Mouse (Mus musculus) neural tube, embryonic 14.5 days (tissue): ENCODE data around the gene Gm49403. TPM values are rescaled to one million over a fixed set of nuclear protein-coding genes. Genes with fewer than 3 reads are reported as not detected.
"Not testable (repeated sequence)": the region's sequence is repeated elsewhere in the genome, so short reads cannot be mapped to it uniquely, and the experiment has no call there.

ENCODE experiments used
- ATAC-seq: fragments of 200-750 bp; cut with Nextera tagmentation; 2 replicates; pipeline ENCODE4 v1.8.0; 2017; ENCODE audit warnings: low read depth, mild to moderate bottlenecking, moderate TSS enrichment, moderate library complexity
- H3K27ac ChIP-seq: fragments of 300-500 bp; sonication (generic); 2 replicates; pipeline ENCODE4 v1.5.1; 2014; ENCODE audit warnings: low read depth, mild to moderate bottlenecking, control low read depth, low read length, moderate library complexity, mixed read lengths
- H3K27me3 ChIP-seq: fragments of 300-500 bp; sonication (generic); 2 replicates; pipeline ENCODE4 v1.6.1; 2014; ENCODE audit warnings: low read length; ENCODE audit not compliant: control insufficient read depth, insufficient read depth
- H3K36me3 ChIP-seq: fragments of 300-500 bp; sonication (generic); 2 replicates; pipeline ENCODE4 v1.6.1; 2014; ENCODE audit warnings: low read length, mixed read lengths; ENCODE audit not compliant: control insufficient read depth, insufficient read depth
- H3K4me1 ChIP-seq: fragments of 300-500 bp; sonication (generic); 2 replicates; pipeline ENCODE4 v1.6.1; 2014; ENCODE audit warnings: low read length; ENCODE audit not compliant: control insufficient read depth, insufficient read depth
- H3K4me2 ChIP-seq: fragments of 300-500 bp; sonication (generic); 2 replicates; pipeline ENCODE4 v1.6.1; 2014; ENCODE audit warnings: mild to moderate bottlenecking, low read depth, low read length, control low read depth
- H3K4me3 ChIP-seq: fragments of 300-500 bp; sonication (generic); 2 replicates; pipeline ENCODE4 v1.5.1; 2014; ENCODE audit warnings: low read depth, low read length, control low read depth, mixed read lengths
- H3K9ac ChIP-seq: fragments of 300-500 bp; sonication (generic); replicated peaks from 2 replicates; pipeline ENCODE4 v1.6.1; 2014; ENCODE audit warnings: low read depth, mild to moderate bottlenecking, control low read depth, low read length, mixed read lengths
- H3K9me3 ChIP-seq: fragments of 300-500 bp; sonication (generic); 2 replicates; pipeline ENCODE4 v1.6.1; 2016; ENCODE audit warnings: low read length; ENCODE audit not compliant: control insufficient read depth
- WGBS: fragments of 180-500 bp; shearing (Covaris S2); extraction: QIAGEN DNeasy Blood & Tissue Kit; methylation state at CpG from one replicate; pipeline ENCODE4 v1.1.7; 2014; 5-methylcytosine and 5-hydroxymethylcytosine counted together
- polyA plus RNA-seq: library from polyadenylated mRNA; unstranded; fragments of >200 nt; fragmentation: Nextera tagmentation; extraction: Ambion mirVana; gene quantifications from 2 replicates; pipeline ENCODE4 v1.2.1, GENCODE M21; 2014

The Gm49403 gene
- polyA plus RNA-seq, 1 experiment from 2014 or later: not detected

- peaks cover 20% of the 10 kb centered on the region for H3K36me3 ChIP-seq
- H3K4me3 ChIP-seq, ATAC-seq, H3K27me3 ChIP-seq, H3K27ac ChIP-seq, H3K4me2 ChIP-seq, H3K9me3 ChIP-seq, H3K9ac ChIP-seq: not testable (repeated sequence)
- peaks cover 11% of the 10 kb centered on the region for H3K4me1 ChIP-seq
- WGBS: 95% methylated on average over 3 of the region's 3 CpGs
These were observed 13.3 kb upstream of the Gm49403 start for GRCm38 (mm10) chr19:8870381-8870780.

- Histone ChIP-seq H3K9me3 (no peaks in the 10 kb centered on the region), H3K4me1 (peaks cover 11% of the 10 kb centered on the region), H3K27ac (peak overlapping the region; percentile 78), H3K9ac (peak overlapping the region; percentile 97), H3K4me2 (peak overlapping the region; percentile 90), H3K4me3 (peak overlapping the region; percentile 98), H3K27me3 (no peaks in the 10 kb centered on the region; the same call in 1 of the 2 replicates), H3K36me3 (peaks cover 25% of the 10 kb centered on the region)
- WGBS: 61% methylated on average over 9 of the region's 9 CpGs
- peak; percentile 33 for ATAC-seq
These were observed 12.9 kb upstream of the Gm49403 start for GRCm38 (mm10) chr19:8870838-8871237.

GRCm38 (mm10) chr19:8871267-8872186 lies 12.2 kb upstream of the Gm49403 start, which contains the start of gene Ubxn1:
TSS of gene Ubxn1 (plus strand) at chr19:8871496.
- no peaks in the 10 kb centered on the region; the same call in 1 of the 2 replicates for H3K27me3 ChIP-seq
- WGBS: under 1% methylated on average over 56 of the region's 59 CpGs
- H3K9me3 ChIP-seq: no peaks in the 10 kb centered on the region
- peak within 1 kb of the TSS; percentile 97 for H3K9ac ChIP-seq
- peak; percentile 98 for ATAC-seq
- H3K4me1 ChIP-seq: peaks cover 11% of the 10 kb centered on the region
- peak within 1 kb of the TSS; percentile 90 for H3K4me2 ChIP-seq
- peak within 1 kb of the TSS; percentile 78 for H3K27ac ChIP-seq
- H3K36me3 ChIP-seq: peaks cover 30% of the 10 kb centered on the region
- peak within 1 kb of the TSS; percentile 98 for H3K4me3 ChIP-seq

DNA sequence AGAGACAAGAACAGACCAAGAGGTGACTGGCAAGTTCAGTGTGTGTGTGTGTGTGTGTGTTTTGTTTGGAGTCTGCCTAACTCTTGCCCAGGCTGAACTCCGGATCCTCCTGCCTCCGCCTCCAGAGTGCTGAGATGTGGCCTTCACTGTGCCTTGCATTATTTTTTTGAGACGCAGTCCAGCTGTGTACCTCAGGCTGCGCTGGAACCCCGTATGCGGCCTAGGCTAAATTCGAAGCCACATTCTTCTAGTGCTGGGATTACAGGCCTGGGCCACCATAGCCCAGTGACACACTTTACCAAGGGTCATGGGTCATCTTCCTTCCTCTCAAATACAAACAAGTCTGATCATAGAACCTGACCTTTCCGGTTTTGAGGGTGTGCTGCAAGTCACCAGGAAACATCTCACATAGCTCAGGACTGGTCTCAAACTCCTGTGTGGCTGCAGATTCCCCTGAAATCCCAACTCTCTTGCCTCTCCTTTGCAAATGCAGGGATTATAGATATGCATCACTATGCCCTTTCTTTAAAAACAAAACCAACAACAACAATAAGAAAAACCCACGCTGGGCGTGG lies 11.4 kb upstream of the Gm49403 start:
- Histone ChIP-seq H3K9ac (peak overlapping the region; percentile 97), H3K4me3 (peak overlapping the region; percentile 98), H3K4me1 (peaks cover 11% of the 10 kb centered on the region), H3K4me2 (peak overlapping the region; percentile 90), H3K36me3 (peaks cover 34% of the 10 kb centered on the region), H3K27me3 (no peaks in the 10 kb centered on the region; the same call in 1 of the 2 replicates), H3K9me3 (no peaks in the 10 kb centered on the region), H3K27ac (no peak overlapping the region)
- WGBS: 80% methylated on average over 10 of the region's 10 CpGs
- no peak for ATAC-seq

DNA sequence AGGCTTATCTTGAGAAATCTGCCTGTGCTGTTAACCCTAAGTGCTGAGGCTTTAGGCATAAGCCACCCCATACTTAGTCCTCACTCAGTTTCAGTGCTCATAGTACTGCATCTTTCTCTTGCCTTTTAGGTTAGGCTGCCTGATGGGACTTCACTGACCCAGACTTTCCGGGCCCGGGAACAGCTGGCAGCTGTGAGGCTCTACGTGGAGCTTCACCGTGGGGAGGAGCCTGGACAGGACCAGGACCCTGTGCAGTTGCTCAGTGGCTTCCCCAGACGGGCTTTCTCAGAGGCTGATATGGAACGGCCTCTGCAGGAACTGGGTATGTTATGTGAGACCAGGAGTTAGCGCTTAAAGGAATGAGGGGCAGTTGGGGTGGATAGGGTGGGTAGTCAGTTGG lies 8.7 kb upstream of the Gm49403 start:
- peaks cover 34% of the 10 kb centered on the region for H3K36me3 ChIP-seq
- H3K27ac ChIP-seq: no peak overlapping the region
- no peaks in the 10 kb centered on the region; the same call in 1 of the 2 replicates for H3K27me3 ChIP-seq
- H3K4me3 ChIP-seq: no peak overlapping the region
- H3K9me3 ChIP-seq: no peaks in the 10 kb centered on the region
- WGBS: 95% methylated on average over 7 of the region's 7 CpGs
- no peak overlapping the region for H3K9ac ChIP-seq
- peaks cover 19% of the 10 kb centered on the region for H3K4me1 ChIP-seq
- no peak overlapping the region for H3K4me2 ChIP-seq
- no peak for ATAC-seq

DNA sequence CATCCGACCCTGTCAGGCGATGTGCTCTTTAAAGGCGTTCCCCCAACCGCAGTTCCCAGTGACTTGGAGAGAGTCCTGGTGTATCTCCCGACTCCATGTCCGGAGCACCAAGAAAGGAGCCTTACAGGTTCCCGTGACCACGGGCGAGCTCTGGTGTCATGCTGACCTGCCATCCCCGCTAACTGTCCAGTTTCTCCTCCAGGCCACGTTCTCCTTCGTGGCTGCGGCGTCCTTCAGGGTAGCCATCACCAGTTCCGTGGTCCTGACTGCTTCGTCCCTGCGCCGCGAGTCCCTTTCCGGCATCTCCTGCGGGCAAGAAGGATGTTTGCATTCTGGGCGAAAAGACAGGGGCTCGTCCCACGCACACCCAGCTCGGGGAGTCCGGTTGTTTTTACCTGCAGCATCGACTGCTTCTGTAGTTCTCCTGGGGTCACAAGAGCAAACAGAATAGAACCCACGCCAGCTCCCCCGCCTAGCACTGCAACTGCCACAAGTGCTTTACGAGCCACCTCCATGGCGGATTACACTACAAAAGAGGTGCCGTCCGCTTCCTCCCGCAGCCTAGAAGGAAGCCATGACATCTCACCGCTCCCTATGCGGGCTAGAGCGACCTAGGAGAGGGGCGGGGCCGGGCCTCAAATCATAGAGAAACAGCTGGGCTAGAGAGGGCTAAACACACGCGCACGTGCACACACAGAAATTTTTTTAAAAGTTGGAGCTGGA lies 3.3 kb upstream of the Gm49403 start, which contains the start of gene Uqcc3:
Uqcc3 (minus strand) TSS at position 613 of the 723 bp plus-strand sequence.
- peak within 1 kb of the TSS; percentile 91 for H3K4me2 ChIP-seq
- H3K27me3 ChIP-seq: no peaks in the 10 kb centered on the region
- peak within 1 kb of the TSS; percentile 82 for H3K9ac ChIP-seq
- H3K9me3 ChIP-seq: no peaks in the 10 kb centered on the region
- ATAC-seq: peak; percentile 97
- peak within 1 kb of the TSS; percentile 76 for H3K4me3 ChIP-seq
- peak within 1 kb of the TSS; percentile 85 for H3K27ac ChIP-seq
- WGBS: under 1% methylated on average over 42 of the region's 42 CpGs
- peaks cover 12% of the 10 kb centered on the region for H3K36me3 ChIP-seq
- H3K4me1 ChIP-seq: peaks cover 10% of the 10 kb centered on the region; the same call in 1 of the 2 replicates

- Histone ChIP-seq H3K36me3 (0 out of 2 replicates have a peak, but pooled peaks cover 8% of the 10 kb centered on the region), H3K9ac (peak overlapping the region; percentile 25; the same call in 1 of the 2 replicates), H3K27me3 (no peaks in the 10 kb centered on the region), H3K4me3 (peak overlapping the region; percentile 76), H3K4me2 (peak overlapping the region; percentile 91), H3K27ac (peak overlapping the region; percentile 85; the same call in 1 of the 2 replicates), H3K4me1 (peaks cover 10% of the 10 kb centered on the region; the same call in 1 of the 2 replicates), H3K9me3 (no peaks in the 10 kb centered on the region)
- 10% methylated on average over 3 of the region's 3 CpGs for WGBS
- no peak for ATAC-seq
These were observed 2.7 kb upstream of the Gm49403 start for GRCm38 (mm10) chr19:8881034-8881392.

DNA sequence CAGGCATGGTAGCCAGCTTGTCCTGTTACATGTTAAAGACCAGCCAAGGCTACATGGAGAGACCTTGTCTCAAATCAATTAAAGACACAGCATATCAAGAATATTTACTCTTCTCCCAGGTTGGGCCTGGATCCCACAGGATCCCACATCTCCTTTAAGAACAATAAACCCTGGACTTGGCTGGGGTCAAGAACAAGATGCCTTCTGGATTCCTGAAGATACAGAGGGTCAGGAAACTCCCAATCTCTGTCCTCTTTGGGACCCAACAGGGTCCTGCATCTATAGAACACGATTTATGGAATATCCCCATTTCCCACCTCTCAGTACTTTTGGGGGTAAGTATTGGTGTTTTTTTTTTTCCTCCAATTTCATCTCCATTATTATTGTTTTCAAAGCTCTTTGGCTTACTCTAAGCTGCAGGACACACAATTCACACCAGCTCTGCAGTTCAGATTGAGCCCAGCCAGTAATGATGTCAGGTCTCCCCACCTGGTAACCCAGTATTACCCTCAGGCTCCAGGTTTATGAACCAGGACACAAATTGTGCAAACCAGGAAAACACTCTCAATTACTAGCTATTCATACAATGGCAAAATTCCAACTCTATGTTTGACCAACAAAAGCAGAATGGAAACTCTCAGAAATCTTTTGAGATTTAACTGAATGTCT lies 3.3 kb downstream of the Gm49403 start:
- 54% methylated on average over 1 of the region's 1 CpGs for WGBS
- no peak overlapping the region for H3K4me2 ChIP-seq
- H3K4me3 ChIP-seq: no peak overlapping the region
- ATAC-seq: no peak
- no peaks in the 10 kb centered on the region for H3K27me3 ChIP-seq
- H3K9me3 ChIP-seq: no peaks in the 10 kb centered on the region
- H3K9ac ChIP-seq: no peak overlapping the region
- no peak overlapping the region for H3K27ac ChIP-seq
- 0 out of 2 replicates have a peak, but pooled peaks cover 3% of the 10 kb centered on the region for H3K36me3 ChIP-seq
- peaks cover 9% of the 10 kb centered on the region for H3K4me1 ChIP-seq
